Mouse (Mus musculus) heart, embryonic 14.5 days (tissue): Measurements from ENCODE around the gene Hacd1. TPM values are rescaled to one million over a fixed set of nuclear protein-coding genes. Genes with fewer than 3 reads are reported as not detected.

Source experiments
- ATAC-seq: fragments of 200-750 bp; cut with Nextera tagmentation; 2 replicates; pipeline ENCODE4 v1.8.0; 2017; ENCODE audit warnings: low read depth, moderate TSS enrichment; ENCODE audit not compliant: insufficient number of reproducible peaks, insufficient read depth, low FRiP score
- H3K27ac ChIP-seq, 2 experiments: fragments of 200-500 bp in 1 of 2; fragments of 300-500 bp in 1 of 2; sonication (generic) in 1 of 2; replicated peaks in 1 of 2; 2 replicates each; pipeline ENCODE4 v1.5.1; 2012 to 2014; ENCODE audit warnings: low read depth in 2 of 2, low read length in 2 of 2, control low read depth in 1 of 2, mild to moderate bottlenecking in 1 of 2, mixed read lengths in 1 of 2; ENCODE audit not compliant: control insufficient read depth in 1 of 2, insufficient read depth in 1 of 2
- H3K27me3 ChIP-seq: fragments of 300-500 bp; sonication (generic); 2 replicates; pipeline ENCODE4 v1.6.1; 2014; ENCODE audit warnings: mild to moderate bottlenecking, low read length, control low read depth; ENCODE audit not compliant: control insufficient read depth, insufficient read depth
- H3K36me3 ChIP-seq: fragments of 300-500 bp; sonication (generic); 2 replicates; pipeline ENCODE4 v1.6.1; 2014; ENCODE audit warnings: mild to moderate bottlenecking, control low read depth, low read length, mixed read lengths; ENCODE audit not compliant: control insufficient read depth, insufficient read depth
- H3K4me1 ChIP-seq, 2 experiments: fragments of 200-500 bp in 1 of 2; fragments of 300-500 bp in 1 of 2; sonication (generic) in 1 of 2; 2 replicates each; pipeline ENCODE4 v1.6.1; 2012 to 2014; ENCODE audit warnings: low read length in 2 of 2, control low read depth in 1 of 2, mixed read lengths in 1 of 2; ENCODE audit not compliant: control insufficient read depth in 2 of 2, insufficient read depth in 2 of 2
- H3K4me2 ChIP-seq: fragments of 300-500 bp; sonication (generic); 2 replicates; pipeline ENCODE4 v1.6.1; 2014; ENCODE audit warnings: mild to moderate bottlenecking, low read length
- H3K4me3 ChIP-seq, 2 experiments: fragments of 200-500 bp in 1 of 2; fragments of 300-500 bp in 1 of 2; sonication (generic) in 1 of 2; 2 replicates each; pipeline ENCODE4 v1.5.1; 2012 to 2014; ENCODE audit warnings: low read length in 2 of 2, mild to moderate bottlenecking in 2 of 2, control low read depth in 1 of 2, low read depth in 1 of 2, moderate library complexity in 1 of 2; ENCODE audit not compliant: control insufficient read depth in 1 of 2, insufficient read depth in 1 of 2
- H3K9ac ChIP-seq: fragments of 300-500 bp; sonication (generic); 2 replicates; pipeline ENCODE4 v1.6.1; 2014; ENCODE audit warnings: mild to moderate bottlenecking, low read length
- H3K9me3 ChIP-seq: fragments of 300-500 bp; sonication (generic); 2 replicates; pipeline ENCODE4 v1.6.1; 2016; ENCODE audit warnings: low read length, control low read depth; ENCODE audit not compliant: control insufficient read depth
- WGBS: fragments of 180-500 bp; shearing (Covaris S2); extraction: QIAGEN DNeasy Blood & Tissue Kit; methylation state at CpG from one replicate; pipeline ENCODE4 v1.1.7; 2014; 5-methylcytosine and 5-hydroxymethylcytosine counted together
- polyA plus RNA-seq: library from polyadenylated mRNA; unstranded; fragments of >200 nt; fragmentation: Nextera tagmentation; extraction: Ambion mirVana; gene quantifications from 2 replicates; pipeline ENCODE4 v1.2.1, GENCODE M21; 2014

Hacd1 gene
- polyA plus RNA-seq, 1 experiment from 2014 or later: 272 TPM

DNA sequence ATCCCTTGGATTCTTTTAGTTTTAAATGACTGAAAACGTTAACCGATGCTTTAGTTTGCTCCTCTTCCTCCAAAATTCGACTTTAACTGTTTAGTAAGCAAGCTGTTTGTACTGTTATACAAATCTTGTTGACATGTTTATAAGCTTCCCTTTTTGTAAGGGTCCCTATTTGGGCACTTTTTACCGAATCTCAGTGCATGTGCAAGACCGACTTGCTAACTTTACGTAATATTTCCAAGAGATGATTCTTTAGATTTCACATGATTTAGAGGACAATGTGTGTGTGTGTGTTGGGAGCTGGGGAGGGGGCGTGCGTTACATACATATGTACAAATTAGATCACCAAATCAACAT lies 17.1 kb upstream of the Hacd1 start:
- peak overlapping the region; percentile 98 for H3K9ac ChIP-seq
- H3K4me2 ChIP-seq: peak overlapping the region; percentile 87
- H3K4me1 ChIP-seq: peaks cover 0 to 23% of the 10 kb centered on the region in 2 experiments; a peak in 2 of 4 replicates
- 19% methylated on average over 8 of the region's 8 CpGs for WGBS
- no peaks in the 10 kb centered on the region for H3K27me3 ChIP-seq
- peak overlapping the region; percentile 94 to 95 for H3K27ac ChIP-seq
- no peak for ATAC-seq
- H3K4me3 ChIP-seq: peak overlapping the region; percentile 84 to 94; a peak in 3 of 4 replicates
- H3K9me3 ChIP-seq: no peaks in the 10 kb centered on the region
- no peaks in the 10 kb centered on the region for H3K36me3 ChIP-seq

DNA sequence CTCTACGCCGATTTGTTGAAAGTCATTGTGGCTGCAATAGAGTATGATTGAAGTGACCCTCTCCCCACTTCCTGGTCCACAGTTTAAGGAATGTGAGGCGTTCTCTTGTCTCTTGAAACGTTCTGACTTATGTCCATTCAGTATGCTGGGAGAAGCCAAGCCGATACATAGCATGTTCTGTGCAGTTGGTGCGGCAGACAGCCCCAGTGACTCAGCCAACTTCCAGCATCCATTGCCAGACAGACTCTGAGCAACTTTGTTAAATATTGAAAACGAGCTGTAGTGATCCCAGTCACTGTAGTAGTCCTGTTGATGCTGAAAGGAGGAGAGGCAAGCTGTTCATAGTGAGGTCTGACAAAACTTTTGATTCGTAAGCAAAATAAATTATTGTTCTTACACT lies 14.5 kb upstream of the Hacd1 start:
- no peaks in the 10 kb centered on the region for H3K9me3 ChIP-seq
- no peak overlapping the region for H3K4me2 ChIP-seq
- ATAC-seq: no peak
- WGBS: 78% methylated on average over 8 of the region's 8 CpGs
- peaks cover 0 to 17% of the 10 kb centered on the region in 2 experiments; a peak in 2 of 4 replicates for H3K4me1 ChIP-seq
- no peak overlapping the region for H3K9ac ChIP-seq
- no peaks in the 10 kb centered on the region for H3K27me3 ChIP-seq
- H3K27ac ChIP-seq: no peak overlapping the region
- no peak overlapping the region for H3K4me3 ChIP-seq
- H3K36me3 ChIP-seq: no peaks in the 10 kb centered on the region

DNA sequence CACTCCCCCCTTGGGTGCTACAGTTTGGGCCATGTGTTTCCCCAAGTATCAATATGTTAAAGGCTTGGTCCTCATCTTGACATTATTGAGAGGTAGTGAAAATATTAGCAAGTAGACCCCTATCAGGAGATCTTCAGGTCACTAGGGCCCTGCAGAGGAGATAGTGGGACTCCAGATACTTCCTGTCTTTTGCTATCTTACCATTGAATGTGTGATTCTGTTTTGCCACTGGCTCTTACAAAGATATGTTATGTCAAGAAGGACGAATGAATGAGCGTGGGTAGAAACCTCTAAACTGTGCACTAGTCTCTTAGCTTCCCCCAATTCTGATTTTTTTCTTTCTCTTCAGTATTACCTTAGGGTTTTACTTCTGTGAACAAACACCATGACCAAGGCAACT lies 13.1 kb upstream of the Hacd1 start:
- no peak overlapping the region for H3K4me3 ChIP-seq
- WGBS: 76% methylated on average over 2 of the region's 2 CpGs

DNA sequence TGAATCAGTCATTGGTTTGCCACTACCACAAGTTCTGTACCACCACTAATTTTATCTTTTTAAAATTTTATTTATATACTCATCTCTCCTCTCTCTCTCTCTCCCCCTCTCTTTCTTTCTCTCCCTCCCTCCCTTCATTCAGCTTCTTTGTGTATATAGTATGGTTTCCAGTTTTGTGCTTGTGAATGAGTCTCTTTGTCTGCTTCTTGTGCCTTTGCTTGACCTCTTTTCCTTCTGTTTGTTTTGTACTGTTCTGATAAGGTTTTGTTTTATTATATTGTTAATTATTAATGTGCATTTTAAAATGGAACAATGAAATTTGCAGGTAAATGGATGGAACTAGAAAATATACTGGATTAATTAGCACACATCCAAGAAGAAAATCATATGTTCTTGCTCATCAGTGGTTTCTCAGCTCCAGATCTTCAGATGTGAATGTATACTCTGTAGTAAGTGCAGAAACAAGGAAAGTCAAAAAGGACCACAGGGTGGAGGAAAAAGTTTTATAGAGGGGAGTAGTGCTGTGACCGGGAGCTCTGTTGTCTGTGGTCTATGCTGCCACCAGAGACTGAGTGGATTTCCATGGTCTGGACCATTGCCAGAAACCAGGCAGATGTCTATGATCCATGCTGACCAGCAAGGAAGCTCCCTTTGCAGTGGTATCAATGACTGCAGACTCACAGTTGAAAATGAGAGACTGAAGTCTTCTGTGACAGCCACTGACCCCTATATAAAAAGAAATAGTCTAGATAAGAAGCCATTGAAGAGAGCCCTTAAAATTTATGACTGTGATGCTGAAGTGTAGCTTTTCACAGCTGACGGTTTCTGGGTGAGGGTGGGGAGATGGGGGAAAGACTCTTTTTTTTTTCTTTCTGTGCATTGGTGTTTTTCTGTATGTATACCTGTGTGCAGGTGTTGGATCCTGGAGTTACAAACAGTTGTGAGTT lies 10.0 kb upstream of the Hacd1 start:
- Histone ChIP-seq H3K9ac (no peak overlapping the region), H3K27ac (no peak overlapping the region), H3K9me3 (no peaks in the 10 kb centered on the region), H3K4me2 (no peak overlapping the region), H3K36me3 (no peaks in the 10 kb centered on the region), H3K4me3 (no peak overlapping the region), H3K4me1 (no peaks in the 10 kb centered on the region), H3K27me3 (no peaks in the 10 kb centered on the region)
- 55% methylated on average over 2 of the region's 2 CpGs for WGBS
- no peak for ATAC-seq

More for the DNA sequence above, 13.1 kb upstream of the Hacd1 start:
- no peaks in the 10 kb centered on the region for H3K9me3 ChIP-seq
- H3K36me3 ChIP-seq: no peaks in the 10 kb centered on the region
- no peak overlapping the region for H3K4me2 ChIP-seq
- ATAC-seq: no peak
- H3K27ac ChIP-seq: no peak overlapping the region
- peaks cover 0 to 8% of the 10 kb centered on the region in 2 experiments; a peak in 2 of 4 replicates for H3K4me1 ChIP-seq
- no peak overlapping the region for H3K9ac ChIP-seq
- H3K27me3 ChIP-seq: no peaks in the 10 kb centered on the region

DNA sequence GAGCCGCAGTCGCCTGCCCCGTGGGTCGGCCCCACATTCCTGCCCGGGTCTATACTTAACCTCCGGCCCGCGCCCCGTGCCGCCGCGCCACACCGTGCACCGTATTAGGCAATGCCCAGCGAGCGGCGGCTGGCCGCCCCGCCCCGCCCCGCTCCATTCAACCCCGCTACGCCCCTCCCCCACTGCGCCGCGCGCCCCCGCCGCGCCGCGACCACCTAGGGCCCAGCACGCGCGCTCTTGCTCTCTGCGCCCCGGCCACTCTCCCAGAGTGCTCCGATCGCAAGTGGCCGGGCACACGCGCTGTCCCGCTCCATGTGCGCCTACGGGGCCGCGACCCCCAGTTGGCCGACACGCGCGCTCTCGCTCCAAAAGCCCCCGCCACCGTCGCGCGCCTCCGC lies 768 bp downstream of the Hacd1 start:
- Histone ChIP-seq H3K27me3 (no peaks in the 10 kb centered on the region), H3K4me3 (peak overlapping the region; percentile 83 to 98), H3K9ac (peak overlapping the region; percentile 80), H3K27ac (peak overlapping the region; percentile 98 to 99), H3K4me2 (peak overlapping the region; percentile 72), H3K36me3 (no peaks in the 10 kb centered on the region), H3K9me3 (no peaks in the 10 kb centered on the region), H3K4me1 (peaks cover 0 to 8% of the 10 kb centered on the region in 2 experiments; a peak in 1 of 4 replicates)
- under 1% methylated on average over 43 of the region's 58 CpGs for WGBS
- peak; percentile 93 for ATAC-seq

DNA sequence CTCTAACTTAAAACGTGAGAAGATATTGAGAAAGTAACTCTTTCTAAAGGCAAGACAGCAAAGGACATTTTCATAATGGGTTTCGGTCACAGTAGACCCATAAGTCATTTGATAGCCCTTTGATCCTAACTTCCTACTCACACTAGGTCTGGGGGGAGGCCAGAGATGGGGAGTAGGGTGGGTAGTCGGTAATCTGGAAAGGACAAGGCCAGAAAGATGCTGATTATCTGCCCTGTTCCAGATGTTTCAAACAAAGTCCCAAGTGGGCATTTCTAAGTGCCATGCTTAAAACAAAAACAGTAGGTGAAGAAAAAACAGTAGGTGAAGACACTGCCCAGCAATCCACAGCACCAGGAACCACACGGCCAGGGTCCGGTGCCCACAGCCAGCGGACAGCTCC lies 1.2 kb downstream of the Hacd1 start:
- H3K27ac ChIP-seq: peak overlapping the region; percentile 98 to 99
- no peak for ATAC-seq
- no peaks in the 10 kb centered on the region for H3K36me3 ChIP-seq
- no peaks in the 10 kb centered on the region for H3K9me3 ChIP-seq
- peak overlapping the region; percentile 83 to 98 for H3K4me3 ChIP-seq
- peaks cover 0 to 8% of the 10 kb centered on the region in 2 experiments; a peak in 1 of 4 replicates for H3K4me1 ChIP-seq
- peak overlapping the region; percentile 80 for H3K9ac ChIP-seq
- no peaks in the 10 kb centered on the region for H3K27me3 ChIP-seq
- H3K4me2 ChIP-seq: peak overlapping the region; percentile 72
- 3% methylated on average over 6 of the region's 6 CpGs for WGBS

DNA sequence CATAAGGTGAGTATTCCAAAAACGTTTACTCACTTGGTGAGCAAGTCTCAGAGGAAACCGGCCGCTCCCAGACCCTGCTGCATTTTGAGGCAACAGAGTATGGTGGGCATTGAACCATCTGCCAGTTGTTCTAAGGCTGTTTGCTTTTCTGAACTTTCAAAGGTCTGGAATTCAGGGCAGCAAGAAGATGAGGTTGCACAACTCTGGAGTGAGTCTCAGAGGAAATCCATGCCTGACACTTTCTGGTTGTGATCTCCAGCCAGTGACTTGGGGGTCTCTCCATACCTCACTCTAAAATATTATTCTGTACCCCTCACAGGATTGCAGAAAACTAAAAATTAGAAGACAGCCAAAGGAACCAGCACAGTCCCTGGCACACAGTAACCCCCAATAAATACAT lies 1.8 kb downstream of the Hacd1 start:
- H3K27me3 ChIP-seq: no peaks in the 10 kb centered on the region
- 46% methylated on average over 3 of the region's 3 CpGs for WGBS
- peak overlapping the region in 1 of 2 experiments; percentile 83; a peak in 2 of 4 replicates for H3K4me3 ChIP-seq
- no peak for ATAC-seq
- peak overlapping the region; percentile 72 for H3K4me2 ChIP-seq
- H3K4me1 ChIP-seq: peaks cover 0 to 8% of the 10 kb centered on the region in 2 experiments; a peak in 1 of 4 replicates
- H3K9me3 ChIP-seq: no peaks in the 10 kb centered on the region
- H3K36me3 ChIP-seq: no peaks in the 10 kb centered on the region
- H3K27ac ChIP-seq: peak overlapping the region in 1 of 2 experiments; percentile 99; a peak in 2 of 4 replicates
- H3K9ac ChIP-seq: peak overlapping the region; percentile 80
